Mouse (Mus musculus) monocyte, adult 2 months (primary cell): ENCODE results near the gene Sfn.

ENCODE experiments used
- DNase-seq, 2 experiments: peaks; one replicate each; pipeline ENCODE4 v3.0.0; 2022; ENCODE audit warnings: low spot score in 2 of 2, low read depth in 1 of 2

Gene Sfn

DNA sequence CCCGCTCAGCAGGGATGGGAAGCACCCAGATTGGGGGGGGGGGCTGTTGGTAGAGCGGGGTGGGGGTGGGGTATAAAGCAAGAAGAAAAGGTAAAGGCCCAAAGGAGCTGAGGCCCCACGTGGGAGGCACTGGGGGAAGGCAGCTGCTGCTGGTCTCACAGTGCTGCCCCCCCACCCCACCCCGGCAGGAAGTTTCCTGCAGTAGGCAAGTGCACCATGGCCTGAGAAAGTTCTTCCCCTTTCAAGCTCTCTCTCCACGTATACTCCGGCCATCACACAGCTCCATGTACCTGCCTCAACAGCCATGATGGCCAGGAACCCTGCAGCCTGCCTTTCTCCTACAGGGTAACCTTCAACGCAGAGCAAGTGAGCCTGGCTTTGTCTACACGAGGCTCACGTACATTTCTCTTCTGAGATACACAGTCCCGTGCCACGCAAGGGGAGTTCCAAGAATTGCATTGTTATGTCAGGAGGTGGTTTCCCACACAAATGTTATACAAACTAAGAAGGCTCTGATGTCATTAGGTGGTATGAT lies 20.3 kb upstream of the Sfn start:
- peak in 1 of 2 experiments; percentile 43 for DNase-seq

DNA sequence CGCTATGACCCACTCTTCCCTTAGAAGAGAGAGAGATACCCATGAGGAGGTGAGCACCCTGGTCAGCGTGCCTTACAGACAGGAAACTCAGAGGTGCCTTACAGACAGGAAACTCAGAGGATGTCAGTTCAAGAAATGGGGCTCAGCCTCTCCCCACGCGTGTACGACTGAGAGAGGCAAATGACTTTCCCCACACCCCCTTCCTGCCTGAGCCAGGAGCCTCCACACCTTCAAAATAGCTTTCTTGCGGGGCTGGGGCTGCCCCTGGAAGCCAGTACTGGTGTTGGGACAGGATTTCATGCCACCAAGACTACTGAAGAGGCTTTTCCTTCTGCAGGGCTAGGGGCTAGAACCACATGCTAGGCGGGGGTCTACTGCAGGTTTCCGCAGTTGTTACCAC lies 18.7 kb upstream of the Sfn start:
- no peak for DNase-seq

DNA sequence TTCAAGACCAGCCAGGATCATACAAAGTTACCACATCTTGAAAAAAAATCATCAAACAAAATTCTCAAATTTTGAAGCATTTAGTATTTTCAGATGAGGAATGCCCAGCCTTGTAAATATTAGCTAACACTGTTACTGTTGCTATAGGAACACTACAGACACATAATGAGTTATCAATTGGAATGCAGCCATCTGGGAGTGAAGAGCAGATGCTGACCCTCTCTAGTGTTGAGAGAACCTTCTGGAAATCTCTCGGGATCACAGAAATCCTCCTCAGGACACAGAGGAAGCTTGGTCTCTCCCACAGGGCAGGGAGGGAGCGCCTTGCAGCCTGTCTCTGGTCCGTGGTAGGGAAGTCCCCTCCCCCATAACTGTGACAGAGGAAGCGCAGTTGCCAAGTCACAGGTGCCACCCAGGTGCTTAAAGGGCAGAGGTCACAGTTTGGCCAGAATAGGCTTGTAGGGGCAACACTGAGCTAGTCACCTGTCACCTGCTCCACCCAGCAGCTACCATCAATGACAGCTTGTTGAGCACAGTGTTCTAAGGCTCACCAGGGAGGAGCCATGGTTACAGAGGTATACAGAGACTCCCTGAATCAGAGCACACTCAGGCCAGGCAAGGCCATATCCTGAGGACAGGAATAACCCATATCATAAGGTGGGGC lies 17.6 kb upstream of the Sfn start:
- DNase-seq, result no peak

DNA sequence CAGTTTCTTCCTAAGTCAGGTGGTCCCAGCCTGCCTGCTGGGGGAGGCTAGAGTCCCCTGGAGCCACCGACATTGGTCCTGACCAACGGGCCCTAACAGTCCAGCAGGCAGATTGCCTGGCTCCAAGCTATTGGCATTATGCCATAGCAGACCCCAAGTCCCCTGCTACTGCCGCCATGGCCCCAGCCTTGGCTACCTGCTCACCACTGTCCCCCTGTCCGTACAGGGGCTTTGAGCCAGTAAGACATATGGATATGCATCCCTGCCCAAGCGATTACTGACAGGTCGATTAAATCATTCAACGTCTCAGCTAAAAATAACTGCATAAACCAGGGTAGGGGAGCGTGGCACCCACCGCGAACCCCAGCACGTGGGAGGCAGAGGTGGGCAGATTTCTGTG lies 16.0 kb upstream of the Sfn start:
- no peak for DNase-seq

DNA sequence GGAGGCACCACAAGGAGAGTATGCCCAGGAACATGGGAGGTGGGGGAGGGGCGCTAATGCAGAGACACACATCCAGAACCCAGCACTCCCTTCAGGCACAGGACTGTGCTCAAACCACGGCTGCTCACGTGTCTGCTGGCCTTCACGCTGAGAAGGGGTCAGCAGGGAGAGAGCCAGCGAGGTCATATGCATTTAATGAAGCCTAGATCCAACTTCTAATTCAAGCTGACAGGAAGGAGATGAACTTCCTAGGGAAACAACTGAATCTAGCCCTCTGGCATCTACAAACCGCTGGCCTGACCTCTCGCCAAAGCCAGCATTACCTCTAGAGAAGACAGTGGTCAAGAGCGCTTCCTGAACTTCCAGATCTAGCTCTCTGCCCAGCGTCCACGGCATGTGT lies 13.4 kb upstream of the Sfn start:
- no peak for DNase-seq

DNA sequence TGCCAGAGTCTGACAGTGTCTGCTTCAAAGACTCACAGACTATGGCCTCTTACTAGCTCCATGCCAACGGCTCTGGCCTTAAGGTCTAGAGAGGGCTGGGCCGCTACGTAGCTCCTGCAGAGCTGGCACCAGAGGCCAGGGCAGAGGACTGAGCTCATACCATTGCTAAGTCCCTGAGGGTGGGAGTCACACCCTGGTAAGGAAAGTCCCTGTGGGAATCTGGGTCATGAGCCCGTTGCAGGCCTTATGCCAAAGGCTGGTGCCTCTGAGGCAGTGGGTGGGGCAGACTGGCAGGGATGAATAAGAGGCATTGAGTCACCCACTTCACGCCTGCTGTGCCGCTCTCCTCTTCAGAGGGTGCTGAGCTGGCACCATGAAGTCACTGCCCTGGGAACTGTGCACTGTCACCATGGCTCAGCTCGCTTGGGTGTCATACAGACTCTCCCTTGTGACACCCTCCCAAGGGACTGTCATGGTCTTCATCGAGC lies 12.3 kb upstream of the Sfn start:
- no peak for DNase-seq

DNA sequence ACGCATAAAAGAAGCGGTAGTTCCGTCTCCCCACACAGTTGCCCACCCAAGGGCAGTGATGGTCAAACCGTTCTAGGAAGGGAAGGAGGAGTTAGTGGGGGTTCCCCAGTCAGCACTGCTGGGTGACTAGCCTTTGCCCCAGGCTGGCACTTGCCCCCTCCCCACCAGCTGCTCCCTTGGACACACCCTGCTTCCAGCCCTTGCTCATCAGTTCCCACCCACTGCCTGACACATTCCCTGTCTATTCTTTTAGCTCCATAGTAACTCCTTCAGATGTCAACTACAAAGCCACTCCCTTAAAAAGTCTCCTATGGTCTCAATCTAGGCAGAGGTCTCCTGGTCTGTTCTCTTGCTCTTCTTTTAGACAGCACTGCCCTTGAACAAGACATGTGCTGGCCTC lies 11.9 kb upstream of the Sfn start:
- no peak for DNase-seq

DNA sequence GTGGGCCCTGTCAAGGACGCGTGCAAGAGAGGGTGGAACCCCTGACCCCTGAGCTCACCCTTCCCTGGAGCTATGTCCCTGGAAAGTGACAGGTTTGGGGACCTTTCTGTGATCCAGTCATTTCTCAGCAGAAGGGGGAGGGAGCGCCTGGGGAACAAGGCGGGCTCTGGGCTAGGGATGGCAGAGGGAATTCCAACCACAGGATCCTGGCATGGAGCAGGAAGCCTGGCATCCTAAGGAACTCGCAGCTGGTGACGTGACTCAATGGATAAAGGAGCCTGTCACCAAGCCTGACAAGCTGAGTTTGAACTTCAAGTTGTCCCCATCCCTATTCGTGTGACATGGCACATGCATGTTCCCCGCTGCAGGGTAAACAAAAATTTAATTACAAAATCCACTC lies 11.1 kb upstream of the Sfn start:
- DNase-seq, result no peak

DNA sequence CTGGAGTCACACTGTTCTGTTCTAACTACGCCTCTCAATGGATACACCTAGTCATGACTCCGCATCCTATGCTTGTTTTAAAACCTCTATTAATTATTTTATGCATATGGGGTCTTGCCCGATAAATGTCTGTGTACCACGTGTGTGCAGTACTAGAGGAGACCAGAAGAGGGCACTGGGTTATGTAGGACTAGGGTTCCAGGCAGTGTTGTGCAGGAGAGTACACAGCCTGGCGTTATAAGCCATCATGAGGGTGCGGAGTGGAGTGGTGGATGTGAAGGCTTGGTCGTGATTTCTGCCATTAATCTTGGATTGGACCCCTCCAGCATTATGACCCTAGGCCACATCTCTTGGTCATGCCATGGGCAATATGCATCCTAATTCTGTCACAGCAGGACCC lies 10.4 kb upstream of the Sfn start:
- no peak for DNase-seq

DNA sequence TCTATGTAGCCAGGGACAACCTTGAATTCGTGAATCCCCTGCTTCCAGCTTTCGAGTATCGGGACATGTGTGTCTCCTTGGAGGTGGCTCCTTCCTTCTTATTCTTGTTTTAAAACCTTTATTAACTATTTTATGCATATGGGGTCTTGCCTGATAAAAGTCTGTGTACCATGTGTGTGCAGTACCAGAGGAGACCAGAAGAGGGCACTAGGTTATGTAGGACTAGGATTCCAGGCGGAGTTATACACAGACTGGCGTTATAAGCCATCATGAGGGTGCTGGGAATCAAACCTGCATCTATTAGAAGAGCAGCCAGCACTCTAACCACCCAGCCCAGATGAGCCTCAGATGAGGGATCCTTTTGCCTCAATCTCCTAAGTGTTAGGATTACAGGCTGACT lies 9.8 kb upstream of the Sfn start:
- DNase-seq, result no peak

DNA sequence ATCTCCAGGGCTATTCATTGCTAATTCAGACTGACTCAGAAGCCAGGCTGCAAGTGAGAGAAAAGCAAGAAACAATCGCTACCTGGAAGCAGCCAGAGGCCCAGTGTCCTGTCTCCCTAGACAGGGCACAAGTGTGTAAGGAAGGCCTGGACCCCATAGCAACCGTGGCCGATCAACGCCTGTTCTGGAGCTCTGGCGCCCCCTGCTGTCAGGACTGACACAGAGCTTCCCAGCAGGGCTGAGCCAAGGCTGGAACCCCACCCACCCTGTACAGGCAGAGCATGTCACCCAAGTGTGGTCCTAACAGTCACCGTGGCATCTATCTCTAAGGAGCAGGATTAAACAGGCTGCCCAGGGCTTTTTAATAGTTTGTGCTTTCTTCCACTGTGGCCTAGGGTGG lies 7.8 kb upstream of the Sfn start:
- peak; percentile 61 to 75 for DNase-seq

DNA sequence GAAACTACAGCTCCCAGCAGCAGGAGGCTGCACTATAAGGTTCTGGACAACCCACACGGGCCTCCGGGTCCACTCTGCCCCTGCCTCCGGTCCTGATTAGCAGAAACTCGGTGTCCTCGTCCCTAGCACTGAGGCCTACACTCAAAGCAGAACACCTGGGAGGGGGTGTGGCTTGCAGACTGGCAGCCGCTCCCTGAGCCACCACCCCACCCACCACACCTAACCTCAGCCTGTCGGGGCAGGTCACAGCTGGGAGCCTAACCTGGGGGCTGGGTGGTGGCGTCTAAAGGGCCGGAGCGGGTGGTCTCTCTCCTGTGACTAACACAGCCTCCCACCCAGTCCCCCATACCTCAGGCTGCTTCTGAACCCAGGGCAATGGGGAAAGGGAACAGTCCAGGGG lies 5.3 kb upstream of the Sfn start:
- DNase-seq, result no peak

DNA sequence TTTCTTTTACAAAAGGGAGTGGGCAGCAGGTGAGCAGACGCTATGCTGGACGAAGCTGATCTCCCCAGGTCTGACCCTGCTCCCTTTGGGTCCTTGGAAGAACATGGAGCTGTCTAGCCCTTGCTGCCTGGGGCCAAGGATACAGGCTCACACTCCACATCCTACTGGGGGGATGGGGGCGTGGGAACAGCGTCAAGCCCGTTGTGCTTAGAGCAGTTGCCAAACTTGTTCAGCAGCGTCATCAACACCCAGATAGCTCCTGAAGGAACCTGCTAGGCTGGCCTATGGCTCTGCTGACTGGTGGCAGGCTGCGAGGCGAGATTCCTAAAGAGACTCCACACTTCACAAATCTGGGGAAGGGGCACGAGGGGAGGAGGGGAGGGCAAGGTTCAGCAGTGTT lies 3.4 kb upstream of the Sfn start:
- DNase-seq, result no peak

DNA sequence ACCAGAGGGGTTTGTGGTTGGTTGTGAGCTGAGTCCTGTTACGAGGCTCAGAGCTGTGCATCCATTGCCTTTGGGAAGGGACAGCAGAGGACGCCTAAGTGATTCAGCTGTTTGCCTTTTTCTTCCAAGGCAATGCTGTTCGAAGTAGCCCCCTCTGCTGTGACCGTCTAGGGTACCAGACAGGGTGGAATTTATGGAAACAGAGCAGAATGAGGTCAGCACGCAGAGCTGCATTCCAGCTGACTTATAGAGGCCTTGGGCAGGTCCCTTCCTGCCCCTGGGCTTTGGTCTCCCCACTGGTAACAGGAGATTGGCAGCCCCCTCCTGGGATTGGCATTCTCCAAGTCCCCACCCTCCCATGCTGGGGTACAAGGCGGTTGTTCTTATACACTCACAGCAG lies 2.9 kb upstream of the Sfn start:
- no peak for DNase-seq

DNA sequence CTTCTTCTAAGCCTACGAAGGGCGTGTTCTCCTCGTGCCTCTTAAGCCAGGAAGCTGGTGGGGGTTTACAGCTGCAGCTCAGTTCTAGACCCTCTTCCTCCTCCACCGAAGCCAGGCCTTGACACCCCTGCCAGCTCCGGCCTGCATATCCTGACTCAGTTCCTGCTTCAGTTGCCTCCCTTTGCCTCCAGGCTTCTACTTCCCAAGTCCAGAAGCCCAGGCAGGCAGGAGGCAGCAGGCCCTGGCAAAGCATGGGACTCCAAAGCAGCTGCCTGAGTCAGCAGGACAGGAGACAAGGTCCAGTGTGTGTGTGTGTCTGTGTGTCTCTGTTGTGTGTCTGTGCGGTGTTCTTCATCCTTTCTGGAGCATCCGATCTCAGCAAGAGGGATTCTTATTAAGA lies 2.2 kb upstream of the Sfn start:
- no peak for DNase-seq

DNA sequence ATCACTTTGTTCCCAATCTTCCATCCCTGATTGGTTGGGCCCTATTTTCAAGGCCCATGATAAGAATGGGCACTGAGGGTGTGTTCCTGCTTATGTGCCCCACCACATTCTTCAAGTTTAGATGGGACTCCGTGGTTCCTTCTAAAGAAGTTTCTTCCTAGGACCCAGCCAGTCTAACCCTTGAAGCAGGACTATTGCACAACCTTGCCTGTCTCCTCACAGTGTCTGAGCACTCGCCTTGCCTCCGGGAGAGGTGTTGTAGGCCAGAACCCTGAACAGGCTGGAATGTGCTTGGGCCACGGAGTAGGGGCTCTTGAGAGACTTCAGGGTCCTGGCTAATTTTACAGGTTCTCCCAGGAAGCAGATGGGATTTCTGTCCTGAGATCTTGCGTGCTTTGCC lies 1.1 kb upstream of the Sfn start:
- DNase-seq, result no peak

DNA sequence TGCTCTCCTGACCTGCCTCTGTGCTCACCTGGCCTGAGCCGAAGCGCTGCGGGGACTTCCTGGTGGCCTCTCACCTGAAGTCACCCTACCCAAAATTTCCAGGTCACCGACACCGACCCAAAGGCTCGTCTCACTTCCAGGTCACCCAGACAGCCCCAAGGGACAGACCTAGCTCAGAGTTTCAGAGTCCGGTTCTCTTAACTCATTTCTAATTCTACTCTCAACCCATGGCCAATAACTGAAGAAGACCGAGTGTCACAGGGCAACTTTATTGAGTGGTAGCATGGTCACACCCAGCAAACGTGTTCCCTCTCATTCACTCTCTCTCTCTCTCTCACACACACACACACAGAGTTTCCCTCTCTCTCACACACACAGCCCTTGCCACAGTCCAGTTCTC lies 1.7 kb downstream of the Sfn start:
- DNase-seq, result no peak

DNA sequence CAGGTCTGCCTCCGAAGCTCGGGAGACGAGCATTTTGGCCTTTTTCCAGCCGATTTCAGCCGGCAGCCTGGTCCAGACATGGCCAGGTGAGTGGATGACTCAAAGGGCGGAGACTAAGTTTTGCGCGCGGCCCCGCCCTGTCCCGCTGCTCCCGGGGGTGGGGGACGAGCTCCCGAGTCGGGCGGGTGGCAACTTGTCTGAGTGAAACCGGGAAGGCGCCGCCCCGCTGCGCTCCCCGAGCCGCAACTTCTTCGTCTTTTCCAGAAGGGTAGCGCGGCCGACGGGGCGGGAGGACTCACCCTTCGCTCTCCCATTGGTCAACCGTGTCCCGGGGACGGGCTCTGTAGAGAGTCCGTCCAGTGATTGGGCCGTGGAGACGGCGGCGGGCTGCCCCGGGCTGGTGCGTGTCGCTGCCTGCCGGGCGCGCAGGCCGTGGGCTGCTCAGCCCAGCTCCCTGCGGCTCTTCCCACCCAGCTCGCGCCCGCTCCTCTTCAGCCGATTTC lies 2.3 kb downstream of the Sfn start:
- DNase-seq, result peak; percentile 47 to 73

DNA sequence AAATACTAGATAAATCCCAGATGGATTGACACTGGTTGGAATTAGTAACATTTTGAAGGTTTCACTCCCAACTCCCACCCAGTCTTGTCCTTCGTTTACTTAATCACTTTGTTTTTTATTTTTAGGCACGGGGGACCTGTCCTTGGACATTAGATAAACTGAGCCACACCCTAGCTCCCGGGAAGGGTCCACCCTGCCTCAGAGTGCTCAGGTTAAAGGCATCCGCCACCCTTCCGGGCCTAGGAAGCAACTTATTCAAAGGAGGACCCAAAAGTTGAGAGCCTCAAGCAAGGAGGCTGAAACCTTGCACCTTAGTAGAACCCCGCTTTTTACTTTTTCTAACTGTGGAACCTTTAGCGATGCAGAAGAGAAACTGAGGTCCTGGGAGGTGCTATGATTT lies 2.9 kb downstream of the Sfn start:
- no peak for DNase-seq

DNA sequence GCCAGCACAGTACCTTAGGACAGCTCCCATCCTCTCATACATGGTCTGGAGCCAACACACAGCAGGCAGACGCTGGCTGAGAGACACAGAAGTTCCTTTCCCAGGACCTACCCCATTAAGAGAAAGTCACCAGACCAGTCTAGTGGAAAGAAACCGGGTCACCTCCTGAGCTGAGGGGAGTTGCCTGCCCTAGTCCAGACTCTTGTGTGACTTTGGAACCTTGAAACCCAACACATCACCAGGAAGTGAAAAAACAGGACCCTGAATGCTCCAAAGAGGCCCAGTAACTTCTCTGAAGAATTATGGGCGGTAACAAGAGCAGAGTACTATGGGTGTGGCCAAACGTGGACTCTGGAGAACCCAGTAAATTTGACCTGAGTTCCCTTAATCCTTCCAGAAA lies 3.4 kb downstream of the Sfn start:
- no peak for DNase-seq

DNA sequence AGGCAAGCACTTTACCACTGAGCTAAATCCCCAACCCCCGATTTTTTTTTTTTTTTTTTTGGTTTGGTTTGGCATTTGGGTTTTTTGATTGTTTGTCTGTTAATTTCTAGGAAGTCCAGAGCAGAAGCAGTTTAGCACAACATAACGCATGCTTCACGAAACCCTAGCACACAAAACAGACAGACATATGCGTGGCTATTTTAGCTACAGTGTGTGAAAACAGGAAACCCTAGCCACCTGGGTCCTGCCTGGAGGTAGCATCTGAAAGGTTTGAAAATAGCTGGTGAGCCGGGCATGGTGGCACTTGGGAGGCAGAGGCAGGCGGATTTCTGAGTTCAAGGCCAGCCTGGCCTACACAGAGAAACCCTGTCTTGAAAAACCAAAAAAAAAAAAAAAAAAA lies 5.9 kb downstream of the Sfn start:
- no peak for DNase-seq

DNA sequence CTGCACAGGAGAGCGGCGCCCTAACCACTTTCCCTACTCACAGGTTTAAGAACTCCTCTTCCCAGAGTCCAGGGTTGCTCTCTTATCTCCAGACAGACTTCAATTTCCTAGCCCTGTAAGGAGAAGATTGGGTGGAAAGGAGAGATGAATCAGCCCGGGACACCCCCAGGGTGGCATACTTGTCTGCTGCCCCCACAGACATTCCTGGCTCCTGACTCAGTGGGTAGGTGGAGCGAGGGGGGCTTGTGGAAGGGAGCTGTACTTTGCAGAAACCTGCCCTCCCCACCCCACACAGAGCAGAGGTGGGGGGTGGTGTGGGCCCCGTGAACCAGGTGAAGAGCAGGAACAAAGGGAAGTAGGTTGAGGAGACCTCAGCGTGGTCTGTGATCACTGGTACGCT lies 6.4 kb downstream of the Sfn start:
- no peak for DNase-seq

DNA sequence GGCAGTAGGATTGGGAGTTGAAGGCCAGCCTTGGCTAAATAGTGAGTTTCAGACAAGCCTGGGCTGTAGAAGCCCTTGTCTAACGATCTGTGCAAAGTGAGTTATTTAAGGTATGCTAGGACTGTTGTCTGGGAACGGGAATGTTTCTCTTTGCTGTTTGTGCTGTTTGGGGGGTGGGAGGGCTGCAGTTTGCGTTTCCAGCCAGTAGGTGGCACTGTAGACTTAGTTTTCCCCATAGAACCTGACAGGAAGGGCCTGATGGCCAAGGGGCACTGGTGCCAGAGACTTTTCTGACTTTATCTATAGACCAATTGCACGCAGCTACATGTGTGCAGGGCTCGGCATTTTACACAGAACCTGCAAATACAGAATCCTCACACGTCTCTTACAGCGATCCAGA lies 9.4 kb downstream of the Sfn start:
- DNase-seq, result peak in 1 of 2 experiments; percentile 44
